Mouse (Mus musculus) v-Abl transformed pro-B cells (cell line): ENCODE measurements around the gene Krt24.

Experiments used
- in situ Hi-C, 2 experiments: fragments of 400-800 bp; cut with MboI; formaldehyde crosslinking; loops; one replicate each; pipeline ENCODE4 v1.15.1; 2025; ENCODE audit not compliant: unreplicated experiment in 2 of 2

Gene Krt24

GRCm38 (mm10) chr11:99265220-99265619, 19.8 kb downstream of the Krt24 start:
- in situ Hi-C loops, result no loop called here

GRCm38 (mm10) chr11:99256213-99256612, 28.8 kb downstream of the Krt24 start:
- in situ Hi-C loops, result no loop called here

- in situ Hi-C loops, result no loop called here
Observed at GRCm38 (mm10) chr11:99255316-99255715, 29.7 kb downstream of the Krt24 start.

- in situ Hi-C loops, result no loop called here
Observed at GRCm38 (mm10) chr11:99253893-99254292, 31.2 kb downstream of the Krt24 start.

- in situ Hi-C loops, result no loop called here
Observed at GRCm38 (mm10) chr11:99252671-99253070, 32.4 kb downstream of the Krt24 start.

- in situ Hi-C loops, result no loop called here
Observed at GRCm38 (mm10) chr11:99250666-99251065, 34.4 kb downstream of the Krt24 start.

GRCm38 (mm10) chr11:99250241-99250640, 34.8 kb downstream of the Krt24 start:
- in situ Hi-C loops, result no loop called here

GRCm38 (mm10) chr11:99249115-99249514, 35.9 kb downstream of the Krt24 start:
- in situ Hi-C loops, result loop anchor here (5.0 to 10.0 kb wide), 2 partner anchors 52 to 54 kb away; no protein-coding TSS in a partner anchor

- in situ Hi-C loops, result loop anchor here (5.0 to 10.0 kb wide), 2 partner anchors 51 to 53 kb away; no protein-coding TSS in a partner anchor
Observed at GRCm38 (mm10) chr11:99247916-99248315, 37.1 kb downstream of the Krt24 start.

- in situ Hi-C loops, result loop anchor here in 1 of 2 experiments (10.0 kb wide), 1 partner anchor 50 kb away; no protein-coding TSS in a partner anchor
Observed at GRCm38 (mm10) chr11:99244519-99244918, 40.5 kb downstream of the Krt24 start.

GRCm38 (mm10) chr11:99243820-99244374, 41.2 kb downstream of the Krt24 start, which contains the start of gene Krt222:
Gene Krt222, minus strand, starts transcription at chr11:99244085.
- in situ Hi-C loops, result loop anchor here in 1 of 2 experiments (10.0 kb wide), 1 partner anchor 49 kb away; no protein-coding TSS in a partner anchor

GRCm38 (mm10) chr11:99243200-99243819, 41.8 kb downstream of the Krt24 start:
- in situ Hi-C loops, result loop anchor here in 1 of 2 experiments (10.0 kb wide), 1 partner anchor 49 kb away; no protein-coding TSS in a partner anchor

GRCm38 (mm10) chr11:99242056-99242455, 43.0 kb downstream of the Krt24 start:
- in situ Hi-C loops, result loop anchor here in 1 of 2 experiments (10.0 kb wide), 1 partner anchor 47 kb away; no protein-coding TSS in a partner anchor

- in situ Hi-C loops, result no loop called here
Observed at GRCm38 (mm10) chr11:99238468-99238867, 46.6 kb downstream of the Krt24 start.

GRCm38 (mm10) chr11:99231049-99231816, 53.8 kb downstream of the Krt24 start:
- in situ Hi-C loops, result no loop called here

GRCm38 (mm10) chr11:99230261-99231048, 54.6 kb downstream of the Krt24 start, which contains the start of gene Smarce1:
Gene Smarce1, minus strand, starts transcription at chr11:99231017.
- in situ Hi-C loops, result no loop called here
